Mouse (Mus musculus) spleen, adult 2 months (tissue): ENCODE data around the gene Tacc2. TPM values are rescaled to one million over a fixed set of nuclear protein-coding genes. Genes with fewer than 3 reads are reported as not detected.

Source experiments
- DNase-seq, 2 experiments: peaks; one replicate each; pipeline versions ENCODE4 v3.0.0 to v3.0.0-alpha.2; 2012 to 2021; ENCODE audit warnings: low spot score in 2 of 2, low read depth in 1 of 2
- H3K27ac ChIP-seq: fragments of 200-500 bp; 2 replicates; pipeline ENCODE4 v1.5.1; 2012; ENCODE audit warnings: low read length, inconsistent platforms; ENCODE audit not compliant: insufficient read depth
- H3K27me3 ChIP-seq: fragments of 200-500 bp; 2 replicates; pipeline ENCODE4 v1.6.1; 2012; ENCODE audit warnings: mild to moderate bottlenecking, moderate library complexity, low read length, inconsistent platforms; ENCODE audit not compliant: control insufficient read depth, insufficient read depth
- H3K36me3 ChIP-seq: fragments of 200-500 bp; 2 replicates; pipeline ENCODE4 v1.6.1; 2012; ENCODE audit warnings: mild to moderate bottlenecking, low read length, inconsistent platforms; ENCODE audit not compliant: control insufficient read depth, insufficient read depth
- H3K4me1 ChIP-seq: fragments of 200-500 bp; 2 replicates; pipeline ENCODE4 v1.6.1; 2011; ENCODE audit warnings: inconsistent platforms; ENCODE audit not compliant: control insufficient read depth, insufficient read depth, insufficient read length
- H3K4me3 ChIP-seq: fragments of 200-500 bp; 2 replicates; pipeline ENCODE4 v1.5.1; 2011; ENCODE audit warnings: mild to moderate bottlenecking, inconsistent platforms; ENCODE audit not compliant: insufficient read depth, insufficient read length; ENCODE audit errors: extremely low read depth
- CTCF ChIP-seq: fragments of 200-500 bp; IDR thresholded peaks from 2 replicates; pipeline ENCODE4 v1.5.1; 2011; ENCODE audit warnings: mild to moderate bottlenecking, inconsistent platforms; ENCODE audit not compliant: insufficient read depth, insufficient read length, insufficient replicate concordance; ENCODE audit errors: extremely low read depth
- POLR2A ChIP-seq: fragments of 200-500 bp; IDR thresholded peaks from 2 replicates; pipeline ENCODE4 v1.6.1; 2011; ENCODE audit warnings: low read depth, low read length, inconsistent platforms
- WGBS: fragments of 180-500 bp; shearing (Covaris S2); methylation state at CpG from one replicate; pipeline ENCODE4 v1.1.7; 2018; 5-methylcytosine and 5-hydroxymethylcytosine counted together
- polyA plus RNA-seq: library from polyadenylated mRNA; depleted of rRNA; stranded (reverse); fragments of >200 nt; gene quantifications from 2 replicates; pipeline ENCODE4 v1.2.3, GENCODE M21; 2012

The Tacc2 gene
- polyA plus RNA-seq, 1 experiment = 4.3 TPM

- Histone ChIP-seq H3K36me3 (no peaks in the 10 kb centered on the region), H3K27ac (no peak overlapping the region), H3K27me3 (no peaks in the 10 kb centered on the region), H3K4me1 (no peaks in the 10 kb centered on the region), H3K4me3 (no peak overlapping the region)
- 91% methylated on average over 11 of the region's 11 CpGs for WGBS
- TF ChIP-seq CTCF (no peak), POLR2A (no peak)
- no peak for DNase-seq
These were observed 99.8 kb downstream of the Tacc2 start for GRCm38 (mm10) chr7:130676885-130677540.

GRCm38 (mm10) chr7:130677541-130678274, 100.5 kb downstream of the Tacc2 start:
- 94% methylated on average over 12 of the region's 12 CpGs for WGBS
- H3K4me3 ChIP-seq = no peak overlapping the region
- no peaks in the 10 kb centered on the region for H3K36me3 ChIP-seq
- DNase-seq = no peak
- no peaks in the 10 kb centered on the region for H3K4me1 ChIP-seq
- H3K27me3 ChIP-seq = no peaks in the 10 kb centered on the region
- no peak overlapping the region for H3K27ac ChIP-seq
- TF ChIP-seq CTCF = no peak
- TF ChIP-seq POLR2A = no peak

- Histone ChIP-seq H3K27me3 (no peaks in the 10 kb centered on the region), H3K4me1 (no peaks in the 10 kb centered on the region), H3K4me3 (no peak overlapping the region), H3K36me3 (no peaks in the 10 kb centered on the region), H3K27ac (no peak overlapping the region)
- TF ChIP-seq POLR2A (no peak), CTCF (no peak)
- DNase-seq = no peak
- 92% methylated on average over 6 of the region's 6 CpGs for WGBS
These were observed 101.2 kb downstream of the Tacc2 start for GRCm38 (mm10) chr7:130678414-130678813.

- no peak overlapping the region for H3K27ac ChIP-seq
- no peaks in the 10 kb centered on the region for H3K36me3 ChIP-seq
- no peak overlapping the region for H3K4me3 ChIP-seq
- no peak for TF ChIP-seq POLR2A
- TF ChIP-seq CTCF = no peak
- WGBS = 40% methylated on average over 4 of the region's 4 CpGs
- H3K27me3 ChIP-seq = no peaks in the 10 kb centered on the region
- H3K4me1 ChIP-seq = no peaks in the 10 kb centered on the region
- DNase-seq = no peak
These were observed 104.6 kb downstream of the Tacc2 start for GRCm38 (mm10) chr7:130681798-130682197.

- Histone ChIP-seq H3K27me3 (peaks cover 4% of the 10 kb centered on the region; the same call in 1 of the 2 replicates), H3K4me1 (no peaks in the 10 kb centered on the region; the same call in 1 of the 2 replicates), H3K36me3 (no peaks in the 10 kb centered on the region), H3K27ac (no peak overlapping the region), H3K4me3 (no peak overlapping the region)
- 82% methylated on average over 4 of the region's 4 CpGs for WGBS
- DNase-seq = no peak
- no peak for TF ChIP-seq POLR2A
- TF ChIP-seq CTCF = no peak
These were observed 111.4 kb downstream of the Tacc2 start for GRCm38 (mm10) chr7:130688601-130689000.

- TF ChIP-seq POLR2A (no peak), CTCF (no peak)
- no peak for DNase-seq
- 88% methylated on average over 6 of the region's 6 CpGs for WGBS
- H3K4me3 ChIP-seq = no peak overlapping the region
- no peaks in the 10 kb centered on the region; the same call in 1 of the 2 replicates for H3K4me1 ChIP-seq
- H3K27ac ChIP-seq = no peak overlapping the region
- no peaks in the 10 kb centered on the region for H3K36me3 ChIP-seq
- peaks cover 4% of the 10 kb centered on the region; the same call in 1 of the 2 replicates for H3K27me3 ChIP-seq
These were observed 113.6 kb downstream of the Tacc2 start for GRCm38 (mm10) chr7:130690869-130691268.

GRCm38 (mm10) chr7:130691931-130692330, 114.7 kb downstream of the Tacc2 start:
- no peak overlapping the region for H3K27ac ChIP-seq
- TF ChIP-seq CTCF (no peak), POLR2A (no peak)
- 63% methylated on average over 2 of the region's 2 CpGs for WGBS
- no peak for DNase-seq
- H3K27me3 ChIP-seq = peaks cover 4% of the 10 kb centered on the region; the same call in 1 of the 2 replicates
- H3K4me1 ChIP-seq = no peaks in the 10 kb centered on the region; the same call in 1 of the 2 replicates
- H3K36me3 ChIP-seq = no peaks in the 10 kb centered on the region
- H3K4me3 ChIP-seq = no peak overlapping the region
